Mouse (Mus musculus): ENCODE data around the gene Slc7a8.

- no peak for TF ChIP-seq CTCF (IDR thresholded peaks at IDR 0.05; ENCODE audit: low read depth, low read length)
- no peak for TF ChIP-seq POLR2AphosphoS5 (IDR thresholded peaks at IDR 0.05; ENCODE audit: insufficient replicate concordance, low read depth, low read length)
- no peak for TF ChIP-seq TAL1 (conservative IDR thresholded peaks at IDR 0.05; ENCODE audit: low read depth, low read length)
- TF ChIP-seq GATA1 (IDR thresholded peaks at IDR 0.05; ENCODE audit: borderline replicate concordance, low read length) = no peak
These were observed 27.1 kb downstream of the Slc7a8 start for GRCm38 (mm10) chr14:54754602-54755018.

All from G1E (cell line).